10 mouse cellular contexts compared by ENCODE assay signal in the genomic region with DNA sequence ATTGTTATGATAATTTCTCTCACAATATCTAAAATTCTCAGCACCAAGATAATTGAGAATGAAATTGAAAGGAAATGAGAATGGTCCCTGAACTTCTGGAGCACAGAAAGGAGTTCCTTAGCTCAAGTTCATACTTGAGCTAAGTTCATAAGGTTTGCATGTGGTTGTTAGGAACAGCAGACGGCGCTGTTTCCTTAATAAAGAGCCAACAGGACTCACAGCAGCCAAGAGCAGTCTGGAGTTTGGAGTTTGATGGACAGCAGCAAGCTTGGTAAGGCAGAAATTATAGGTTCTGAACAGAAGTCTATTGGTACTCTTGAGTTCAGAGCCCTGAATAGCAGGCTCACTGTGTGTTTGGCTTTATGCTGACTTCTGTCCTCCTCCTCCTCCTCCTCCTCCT. TPM values are rescaled to one million over a fixed set of nuclear protein-coding genes. Genes with fewer than 3 reads are reported as not detected.
DNase-seq lines count a peak whose midpoint lies in the region; ATAC-seq and TF ChIP-seq lines count a peak whose summit lies in the region.
"Had no signal": no experiment of that assay in that cellular context is flagged by ENCODE, and none has a peak within 500 bp of the region (broad histone marks: within the 10 kb centered on the region; RNA-seq: fewer than 3 reads in every experiment).

No protein-coding gene starts in this region.

- DNase-seq in heart, postnatal 14 days, result peak; percentile 26 to 53
- DNase-seq in 3T3-L1 (ENCODE audit: low read depth, low spot score) (peak; percentile 19), MEL (ENCODE audit: low read depth, low spot score) (peak; percentile 90)
- peak; percentile 28 for DNase-seq in embryo, embryonic 9.5 days (ENCODE audit: extremely low spot score)
- peak; percentile 38 to 53 for DNase-seq in layer of hippocampus, postnatal 10 days (ENCODE audit: low spot score in 2 of 2)
- DNase-seq in telencephalon, adult 2 months (ENCODE audit: low read depth, low spot score), result peak; percentile 43
- DNase-seq in urinary bladder, adult 2 months (ENCODE audit: low spot score), result no peak

- H3K4me3 ChIP-seq in heart, embryonic 11.5 days (ENCODE audit: low read depth, low read length), result no peak overlapping the region
- no peak overlapping the region for H3K4me3 ChIP-seq in MEL (ENCODE audit: control insufficient read depth in 1 of 2, insufficient read depth in 1 of 2, low read depth in 2 of 2, low read length in 2 of 2)
- H3K4me3 ChIP-seq: embryonic facial prominence, embryonic 12.5 days had no signal

- no peak for ATAC-seq in heart, embryonic 11.5 days (replicated peaks; ENCODE audit: insufficient number of reproducible peaks, low FRiP score, low TSS enrichment)

- no peak overlapping the region for H3K27ac ChIP-seq in heart, embryonic 11.5 days (ENCODE audit: low read depth, low read length)
- H3K27ac ChIP-seq in MEL (ENCODE audit: control insufficient read depth, low read depth, low read length), result no peak overlapping the region
- H3K27ac ChIP-seq: embryonic facial prominence, embryonic 12.5 days had no signal

- no peak overlapping the region for H3K9ac ChIP-seq in heart, embryonic 11.5 days (ENCODE audit: low read depth, low read length)
- no peak overlapping the region for H3K9ac ChIP-seq in MEL (ENCODE audit: control insufficient read depth, low read depth, low read length, poor library complexity, severe bottlenecking)
- H3K9ac ChIP-seq: embryonic facial prominence, embryonic 12.5 days had no signal

- TF ChIP-seq RAD21 in MEL (IDR thresholded peaks at IDR 0.05; ENCODE audit: low read depth, low read length), result peak; percentile 89

- H3K36me3 ChIP-seq in heart, embryonic 11.5 days (ENCODE audit: control insufficient read depth, insufficient read depth, low read length), result no peaks in the 10 kb centered on the region
- peaks cover 0 to 9% of the 10 kb centered on the region in 2 experiments; a peak in 2 of 4 replicates for H3K36me3 ChIP-seq in MEL (ENCODE audit: control insufficient read depth in 1 of 2, insufficient read depth in 2 of 2, low read length in 2 of 2)
- H3K36me3 ChIP-seq: embryonic facial prominence, embryonic 12.5 days had no signal

- no peak for TF ChIP-seq EP300 in MEL (IDR thresholded peaks at IDR 0.05; ENCODE audit: low read depth in 1 of 2, low read length in 2 of 2)

- no peak overlapping the region for H3K4me2 ChIP-seq in heart, embryonic 11.5 days
- H3K4me2 ChIP-seq: embryonic facial prominence, embryonic 12.5 days had no signal

- no peaks in the 10 kb centered on the region for H3K9me3 ChIP-seq in heart, embryonic 11.5 days (replicated peaks; ENCODE audit: control insufficient read depth, low read length)
- no peaks in the 10 kb centered on the region for H3K9me3 ChIP-seq in MEL (replicated peaks; ENCODE audit: insufficient read depth, low read length)
- H3K9me3 ChIP-seq: embryonic facial prominence, embryonic 12.5 days had no signal

- peak; percentile 73 to 99 (median 87) for TF ChIP-seq CTCF in MEL (IDR thresholded peaks at IDR 0.05 in 2 of 3, conservative IDR thresholded peaks at IDR 0.05 in 1 of 3; ENCODE audit: control insufficient read depth in 1 of 3, insufficient read depth in 1 of 3, low read depth in 2 of 3, low read length in 3 of 3, poor library complexity in 1 of 3, severe bottlenecking in 1 of 3)

- peaks cover 8% of the 10 kb centered on the region; the same call in 1 of the 2 replicates for H3K27me3 ChIP-seq in heart, embryonic 11.5 days (ENCODE audit: control insufficient read depth, insufficient read depth, low read length)
- peaks cover 4 to 14% of the 10 kb centered on the region in 2 experiments for H3K27me3 ChIP-seq in MEL (ENCODE audit: control insufficient read depth in 1 of 2, insufficient read depth in 2 of 2, low read length in 2 of 2)
- H3K27me3 ChIP-seq: embryonic facial prominence, embryonic 12.5 days had no signal

- TF ChIP-seq POLR2A in MEL (IDR thresholded peaks at IDR 0.05; ENCODE audit: control insufficient read depth in 1 of 2, insufficient read depth in 1 of 2, low read depth in 1 of 2, low read length in 2 of 2, poor library complexity in 1 of 2), result no peak

- H3K4me1 ChIP-seq in heart, embryonic 11.5 days (ENCODE audit: control insufficient read depth, insufficient read depth, low read length), result no peaks in the 10 kb centered on the region
- H3K4me1 ChIP-seq in MEL (ENCODE audit: control insufficient read depth in 1 of 2, insufficient read depth in 2 of 2, low read length in 2 of 2), result peaks cover 4 to 19% of the 10 kb centered on the region in 2 experiments; a peak in 3 of 4 replicates

- no peaks in the 10 kb centered on the region for H3K79me2 ChIP-seq in MEL (ENCODE audit: control insufficient read depth, insufficient read depth, low read length, poor library complexity)

- 20% methylated on average over 2 of the region's 2 CpGs for WGBS in heart, embryonic 11.5 days (ENCODE audit: insufficient replicate concordance)

- intact Hi-C loops in heart, postnatal 14 days (cut with DNase I), result loop anchor here (2.0 kb wide), 1 partner anchor 90 kb away; no protein-coding TSS in a partner anchor

TF ChIP-seq in MEL, 35 proteins besides CTCF, POLR2A, EP300 and RAD21:
- no peak for TF ChIP-seq NRF1 (IDR thresholded peaks at IDR 0.05; ENCODE audit: insufficient read depth, low read depth, low read length, poor library complexity, severe bottlenecking)
- no peak for TF ChIP-seq TCF12 (IDR thresholded peaks at IDR 0.05; ENCODE audit: low read depth, low read length)
- TF ChIP-seq ETS1 (IDR thresholded peaks at IDR 0.05; ENCODE audit: low read depth, low read length), result no peak
- TF ChIP-seq SMC3 (IDR thresholded peaks at IDR 0.05; ENCODE audit: low read depth, low read length), result peak; percentile 94
- no peak for TF ChIP-seq MAX (IDR thresholded peaks at IDR 0.05; ENCODE audit: low read length)
- TF ChIP-seq ZC3H11A (IDR thresholded peaks at IDR 0.05; ENCODE audit: low read depth, low read length), result peak; percentile 86
- 0 out of 2 replicates have a peak, but pooled peaks have one; percentile 50 for TF ChIP-seq MYC (IDR thresholded peaks at IDR 0.05; ENCODE audit: low read depth, low read length)

RNA-seq across cellular contexts. Expression of gene 4930469K13Rik, which starts 24.8 kb away (rescaled TPM):
- not detected for total RNA-seq in heart, postnatal 14 days (2021)
- polyA plus RNA-seq in heart, embryonic 11.5 days (2014; fragmentation: Nextera tagmentation; extraction: Ambion mirVana), result 0.34 TPM in 1 of 2 replicates, not detected in the other
- 0.23 TPM in 1 of 2 replicates, not detected in the other for total RNA-seq in MEL (2012; rRNA removed)
- under 1 TPM in 1 of 2 experiments, not detected in 1; 0.29 TPM for polyA plus RNA-seq in MEL (2012; ENCODE audit: insufficient read depth in 1 of 2, insufficient read length in 2 of 2, low read depth in 1 of 2, low replicate concordance in 2 of 2, missing spikeins in 1 of 2)
- not detected for total RNA-seq in layer of hippocampus, postnatal 10 days (2021)
- not detected in 2 replicates for polyA plus RNA-seq in urinary bladder, adult 2 months (2012; rRNA removed)
- total RNA-seq: layer of hippocampus, postnatal 14 days had no signal
- polyA plus RNA-seq: embryonic facial prominence, embryonic 12.5 days had no signal
